Mouse (Mus musculus) right cerebral cortex, postnatal 36 days (tissue): Measurements from ENCODE around the gene Smad6.

Experiments used
- DNase-seq, 2 experiments: peaks; one replicate each; pipeline ENCODE4 v3.0.0; 2022; ENCODE audit warnings: low spot score in 2 of 2, mixed read lengths in 1 of 2

The Smad6 gene

DNA sequence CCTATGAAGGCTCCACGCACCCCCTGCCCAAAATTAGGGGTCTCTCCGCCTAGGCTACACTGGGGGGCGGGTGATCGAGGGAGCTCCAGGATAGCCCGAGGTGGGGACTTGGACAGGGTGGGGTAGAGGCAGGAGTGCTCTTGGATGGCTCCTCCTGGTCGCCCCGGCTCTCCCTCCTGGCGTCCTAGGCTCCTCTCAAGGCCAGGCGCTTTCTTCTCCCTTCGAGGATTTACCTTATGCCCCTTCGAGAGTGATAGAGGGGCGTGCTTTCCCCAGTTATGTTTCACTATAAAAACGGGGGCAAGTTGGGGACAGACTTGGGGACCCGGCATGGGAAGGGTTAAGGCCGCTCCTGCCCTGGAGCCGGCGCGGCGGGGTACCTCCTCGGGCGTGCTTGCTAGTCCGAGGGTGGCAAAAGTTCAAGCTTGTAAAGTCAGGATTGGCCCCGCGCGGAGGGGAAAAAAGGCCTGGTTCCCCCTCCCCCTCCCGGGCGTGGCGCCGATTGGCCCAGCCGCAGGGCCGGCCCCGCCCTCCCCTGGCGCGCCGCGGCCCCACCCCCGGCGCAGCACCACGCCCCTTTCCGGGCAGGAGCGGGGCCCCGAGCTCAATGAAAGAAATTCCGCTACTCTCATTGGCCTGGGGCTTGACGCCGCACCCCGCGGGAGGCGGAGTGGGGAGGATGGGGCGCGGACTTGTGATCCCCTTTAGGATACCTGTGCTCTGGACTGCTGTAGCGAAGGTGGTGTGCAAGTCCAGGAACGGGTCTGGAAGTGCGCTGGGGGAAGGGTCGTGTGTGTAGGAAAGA lies 905 bp upstream of the Smad6 start:
- peak; percentile 60 to 75 for DNase-seq

- no peak for DNase-seq
These were observed 474 bp downstream of the Smad6 start for GRCm38 (mm10) chr9:64021319-64021850.

- no peak for DNase-seq
These were observed 1.1 kb downstream of the Smad6 start for GRCm38 (mm10) chr9:64020606-64021318.

DNA sequence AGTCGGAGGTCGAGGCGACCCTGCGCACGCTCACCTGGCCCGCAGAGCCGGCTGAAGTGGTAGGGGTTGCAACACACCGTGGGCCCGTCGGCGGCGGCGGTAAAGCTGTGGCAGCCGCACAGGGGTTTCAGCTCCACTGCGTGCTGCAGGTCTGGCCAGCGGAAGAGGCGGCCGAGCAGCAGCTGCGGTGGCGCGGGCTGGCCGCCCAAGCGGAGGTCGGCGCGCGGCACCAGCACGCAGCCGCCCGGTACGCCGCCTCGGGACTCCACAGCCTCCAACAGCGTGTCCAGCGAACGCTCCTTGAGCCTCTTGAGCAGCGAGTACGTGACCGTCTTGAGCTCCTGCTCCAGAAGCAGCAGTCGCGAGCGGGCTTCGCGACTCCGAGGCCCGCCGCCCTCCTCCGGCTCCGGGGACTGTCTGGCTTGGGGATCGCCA lies 1.7 kb downstream of the Smad6 start:
- DNase-seq = no peak

DNA sequence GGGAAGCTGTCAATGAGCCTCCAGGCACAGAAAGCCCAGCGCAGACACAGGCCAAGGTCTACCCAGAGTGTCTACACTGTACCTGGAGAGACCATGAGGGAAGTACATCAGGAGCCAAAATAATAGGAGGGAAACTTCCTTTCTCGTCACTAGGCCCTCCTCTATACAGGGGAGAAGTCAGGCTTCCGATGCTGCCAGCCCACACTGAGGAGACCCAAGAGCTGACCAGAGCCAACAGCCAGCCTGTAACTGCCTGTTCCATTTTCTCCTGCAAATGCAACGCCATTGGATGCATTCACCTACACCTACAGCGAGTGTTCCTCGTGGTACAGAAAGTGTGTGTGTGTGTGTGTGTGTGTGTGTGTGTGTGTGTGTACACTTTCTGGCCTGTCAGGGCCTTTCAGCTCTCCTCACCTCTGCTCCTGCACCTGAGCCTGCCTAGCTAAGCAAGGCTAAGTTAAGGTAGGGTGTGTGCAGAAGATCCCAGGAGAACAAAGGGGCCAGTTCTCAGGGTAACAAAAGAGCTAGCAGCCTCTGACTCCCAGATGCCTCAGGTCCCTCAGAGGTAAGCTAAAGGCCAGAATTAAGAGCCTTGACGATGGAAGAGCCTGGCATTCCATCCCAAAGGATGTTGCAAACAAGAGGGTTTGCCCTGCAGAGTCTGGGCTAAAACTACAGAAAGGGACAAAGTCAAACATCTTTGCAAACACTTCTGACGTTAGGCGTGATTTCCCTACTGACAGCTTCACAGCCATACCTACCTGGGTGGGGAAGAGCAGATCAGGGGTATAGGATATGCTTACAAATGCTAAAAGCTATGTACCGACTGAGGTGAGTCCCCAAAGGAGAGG lies 2.6 kb downstream of the Smad6 start:
- DNase-seq = no peak

- DNase-seq = no peak
These were observed 3.7 kb downstream of the Smad6 start for GRCm38 (mm10) chr9:64017861-64018793.

GRCm38 (mm10) chr9:64016648-64017400 lies 5.0 kb downstream of the Smad6 start:
- no peak for DNase-seq

DNA sequence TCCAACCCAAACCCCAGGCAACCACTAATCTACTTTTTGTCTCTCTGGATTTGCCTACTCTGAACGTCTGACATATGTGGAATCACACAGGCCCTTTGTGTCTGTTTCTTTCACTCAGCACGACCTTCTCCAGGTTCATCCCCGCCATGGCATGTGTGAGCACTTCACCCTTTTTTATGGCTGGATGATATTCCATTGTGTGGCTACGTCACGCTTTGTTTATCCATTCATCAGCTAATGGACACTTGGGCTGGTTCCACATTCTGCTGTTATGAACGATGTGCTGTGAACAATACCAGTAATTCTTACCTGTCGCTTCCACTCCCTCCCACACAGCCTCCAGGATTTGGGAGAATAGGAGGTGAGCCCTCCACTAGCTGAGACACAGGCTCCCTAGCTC lies 5.8 kb downstream of the Smad6 start:
- DNase-seq = no peak

DNA sequence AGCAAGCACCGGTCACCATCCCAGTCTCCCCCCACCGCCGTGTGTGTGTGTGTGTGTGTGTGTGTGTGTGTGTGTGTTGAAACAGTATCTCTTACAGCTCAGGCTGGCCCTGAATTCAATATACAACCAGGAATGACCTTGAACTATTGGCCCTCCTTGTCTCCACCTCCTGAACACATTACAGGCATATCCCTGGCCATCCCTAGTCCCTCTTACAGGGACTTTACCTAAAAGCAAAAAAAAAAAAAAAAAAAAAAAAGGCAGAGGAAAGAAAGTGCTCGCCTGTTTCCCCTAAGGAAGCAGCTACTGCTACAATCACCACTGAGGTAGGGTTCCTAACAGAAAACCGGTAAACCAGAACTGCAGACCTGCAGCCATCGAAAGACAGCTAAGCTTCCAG lies 7.1 kb downstream of the Smad6 start:
- DNase-seq = no peak

GRCm38 (mm10) chr9:64011356-64011755 lies 10.5 kb downstream of the Smad6 start:
- DNase-seq = no peak

- DNase-seq = no peak
These were observed 18.9 kb downstream of the Smad6 start for GRCm38 (mm10) chr9:64002981-64003380.

DNA sequence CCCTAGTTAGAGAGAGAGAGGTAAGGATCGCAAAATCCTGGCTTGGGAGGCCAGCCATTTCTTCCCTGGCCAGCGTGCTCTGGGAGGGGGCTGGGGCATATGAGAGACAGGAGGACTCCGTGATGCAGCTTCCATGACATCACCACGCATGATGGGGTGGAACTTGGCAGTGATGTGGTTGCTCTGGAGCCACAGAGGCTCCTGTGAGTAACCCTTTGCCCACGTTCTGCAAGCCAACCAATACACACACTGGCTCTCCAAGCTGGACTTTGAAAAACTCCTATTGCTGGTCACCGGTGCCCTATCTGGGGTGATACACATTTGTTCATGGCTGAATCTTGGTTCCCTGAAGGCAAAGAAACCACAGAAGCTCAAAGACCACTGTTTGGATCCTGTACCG lies 20.8 kb downstream of the Smad6 start:
- no peak for DNase-seq

DNA sequence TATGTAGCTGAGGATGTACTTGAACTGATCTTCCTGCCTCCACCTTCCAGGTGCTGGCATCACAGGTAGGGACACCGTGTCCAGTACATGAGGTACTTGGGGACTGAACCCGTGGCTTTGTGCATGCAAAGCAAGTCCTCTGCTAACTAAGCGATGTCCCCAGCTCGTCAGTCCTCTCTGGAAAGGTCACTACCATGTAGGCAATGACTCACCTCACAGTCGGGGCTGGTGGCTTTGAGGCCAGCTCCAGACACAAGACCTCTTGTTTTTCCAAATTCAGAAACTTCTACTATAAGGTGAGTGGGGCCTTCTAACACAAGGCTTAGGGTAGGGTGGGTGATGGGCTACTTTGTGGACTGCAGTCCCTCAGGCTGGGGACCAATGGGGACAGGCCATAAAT lies 21.8 kb downstream of the Smad6 start:
- no peak for DNase-seq

DNA sequence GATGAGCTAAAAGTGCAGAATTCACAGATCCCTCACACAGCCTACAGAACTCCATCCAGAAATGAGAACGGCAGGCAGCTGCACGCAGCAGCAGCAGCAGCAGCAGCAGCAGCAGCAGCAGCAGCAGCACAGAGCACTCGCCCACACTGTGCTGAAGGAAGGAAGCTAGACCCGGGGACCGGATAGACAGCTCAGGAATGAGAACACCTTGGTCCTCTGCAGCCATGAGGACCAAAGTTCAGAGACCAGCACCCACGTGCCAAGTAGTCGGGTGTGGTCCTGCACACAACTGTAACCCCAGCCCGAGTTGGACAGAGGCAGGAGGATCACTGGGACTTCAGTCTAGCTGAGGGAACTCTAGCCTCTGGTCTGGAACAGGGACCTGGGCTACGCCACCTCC lies 22.7 kb downstream of the Smad6 start:
- DNase-seq = no peak

DNA sequence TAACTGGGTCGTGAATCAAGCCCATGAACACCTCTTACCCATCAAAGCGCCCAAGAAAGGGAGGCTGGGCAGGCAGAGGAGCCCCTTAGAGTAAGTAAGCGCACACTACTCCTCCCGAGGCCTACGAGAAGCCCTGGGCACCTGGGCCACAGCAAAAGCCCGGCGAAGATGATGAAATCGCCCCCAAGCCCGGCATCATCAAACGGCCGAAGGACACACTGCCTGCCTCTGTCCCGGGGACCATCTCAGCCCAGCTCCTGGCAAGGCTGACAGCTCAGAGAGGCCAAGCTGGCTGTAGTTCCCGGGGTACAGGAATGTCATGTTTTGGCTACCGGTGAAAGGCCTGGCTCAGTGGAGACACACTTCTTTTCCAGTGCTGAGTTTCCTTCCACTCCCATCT lies 23.8 kb downstream of the Smad6 start:
- DNase-seq = no peak

DNA sequence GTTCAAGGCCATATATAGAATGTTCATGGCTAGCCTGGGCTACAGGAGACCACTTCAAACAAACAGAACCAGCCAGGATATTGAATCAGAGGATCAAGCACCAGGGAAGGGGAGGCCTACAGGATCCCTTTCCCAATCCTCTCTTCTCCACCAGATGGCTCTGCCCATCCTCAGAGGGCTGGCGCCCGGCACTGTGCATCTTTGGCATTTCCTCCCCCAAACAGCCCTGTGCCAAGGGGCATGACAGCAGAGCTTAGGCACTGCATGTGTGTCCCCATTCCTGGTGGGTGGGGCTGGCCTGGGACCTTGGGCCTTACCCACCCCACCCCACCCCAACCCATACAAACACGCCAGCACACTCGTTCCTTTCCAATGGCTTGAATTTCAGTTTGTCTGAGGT lies 24.4 kb downstream of the Smad6 start:
- no peak for DNase-seq

- DNase-seq = no peak
These were observed 28.6 kb downstream of the Smad6 start for GRCm38 (mm10) chr9:63993256-63993655.

DNA sequence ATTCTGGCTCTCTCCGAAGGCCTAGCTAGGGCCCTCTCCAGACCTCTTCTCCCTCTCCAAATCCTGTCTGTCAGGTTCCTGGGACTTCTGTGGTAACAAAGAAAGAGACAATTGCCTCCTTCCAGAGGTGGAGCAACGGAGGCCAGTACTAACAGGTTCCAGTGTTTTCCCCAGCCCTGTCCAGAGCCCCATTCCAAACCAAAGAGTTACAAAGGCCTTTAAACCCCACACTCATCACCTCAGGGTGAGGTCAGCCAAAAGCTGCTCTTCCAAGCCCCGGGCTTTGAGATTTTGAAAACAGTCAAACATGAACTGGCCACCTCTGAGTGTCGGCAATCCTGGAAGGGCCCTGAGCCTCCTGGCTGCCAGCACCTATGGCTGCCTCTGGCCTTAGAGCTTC lies 29.1 kb downstream of the Smad6 start:
- DNase-seq = no peak

GRCm38 (mm10) chr9:63991193-63991592 lies 30.7 kb downstream of the Smad6 start:
- no peak for DNase-seq

DNA sequence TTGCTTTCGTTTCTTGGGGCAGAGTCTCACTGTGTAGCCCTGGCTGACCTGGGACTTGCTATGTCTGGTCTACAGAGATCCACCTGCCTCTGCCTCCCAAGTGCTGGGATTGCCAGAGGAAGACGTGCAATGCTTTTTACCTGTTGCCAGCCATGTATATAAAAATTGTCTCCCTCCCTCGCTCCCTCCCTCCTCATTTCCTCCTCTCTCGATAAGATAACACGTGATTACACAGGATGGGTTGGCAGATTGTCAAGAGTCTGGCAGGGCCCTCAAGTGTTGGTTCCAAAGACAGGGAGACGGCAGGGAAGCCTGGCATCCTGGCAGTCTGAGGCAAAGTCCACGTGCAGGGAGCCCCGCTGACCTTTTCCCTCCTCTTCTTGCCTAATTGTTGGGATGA lies 32.2 kb downstream of the Smad6 start:
- DNase-seq = no peak
